In genomic region chr4:111147748-111148147, GRCm38 (mm10) we compare ENCODE assay signal across 24 mouse cellular contexts.
A peak's percentile ranks its signal among the peaks of the same experiment; 100 is the strongest.
DNase-seq lines count a peak whose midpoint lies in the region; ATAC-seq and TF ChIP-seq lines count a peak whose summit lies in the region.
"Had no signal": no experiment of that assay in that cellular context is flagged by ENCODE, and none has a peak within 500 bp of the region (broad histone marks: within the 10 kb centered on the region; RNA-seq: fewer than 3 reads in every experiment).

No protein-coding gene starts in this region.

- dilution Hi-C loops in CH12.LX (cut with MboI; ENCODE audit: extremely low pct_ligation_motif_present, extremely low pct_unique_long_range_greater_than_20kb, low sequenced_read_pairs), result no loop called here

- no peak overlapping the region for H3K27ac ChIP-seq in midbrain, embryonic 14.5 days (replicated peaks; ENCODE audit: low read depth, low read length)
- H3K27ac ChIP-seq in midbrain, embryonic 13.5 days, result no peak overlapping the region
- H3K27ac ChIP-seq in CH12.LX (ENCODE audit: insufficient read depth, low read depth) (no peak overlapping the region), ES-E14 (ENCODE audit: insufficient read depth, low read depth, low read length, poor library complexity, severe bottlenecking) (no peak overlapping the region), MEL (ENCODE audit: control insufficient read depth, low read depth, low read length) (no peak overlapping the region)
- no peak overlapping the region for H3K27ac ChIP-seq in hindbrain, embryonic 16.5 days (ENCODE audit: low read depth, low read length)
- H3K27ac ChIP-seq in liver, postnatal 0 days (ENCODE audit: low read depth), result no peak overlapping the region

- H3K27me3 ChIP-seq in midbrain, embryonic 14.5 days (ENCODE audit: control insufficient read depth, insufficient read depth, low read length), result no peaks in the 10 kb centered on the region
- H3K27me3 ChIP-seq in midbrain, embryonic 13.5 days, result no peaks in the 10 kb centered on the region
- H3K27me3 ChIP-seq in CH12.LX (replicated peaks) (no peaks in the 10 kb centered on the region), MEL (ENCODE audit: control insufficient read depth in 1 of 2, insufficient read depth in 2 of 2, low read length in 2 of 2) (no peaks in the 10 kb centered on the region)
- no peaks in the 10 kb centered on the region for H3K27me3 ChIP-seq in hindbrain, embryonic 16.5 days (replicated peaks; ENCODE audit: control insufficient read depth, insufficient read depth, low read length)
- H3K27me3 ChIP-seq in liver, postnatal 0 days (ENCODE audit: insufficient read depth, low read length), result no peaks in the 10 kb centered on the region
- H3K27me3 ChIP-seq: Patski had no signal

- TF ChIP-seq EP300 in CH12.LX (IDR thresholded peaks at IDR 0.05; ENCODE audit: low read length) (no peak), MEL (IDR thresholded peaks at IDR 0.05; ENCODE audit: low read depth in 1 of 2, low read length in 2 of 2) (no peak)
- TF ChIP-seq EP300 in liver, postnatal 0 days (IDR thresholded peaks at IDR 0.05; ENCODE audit: low read depth), result no peak

- WGBS in midbrain, embryonic 14.5 days, result 89% methylated on average over 1 of the region's 1 CpGs
- 91% methylated on average over 1 of the region's 1 CpGs for WGBS in midbrain, embryonic 13.5 days
- 90% methylated on average over 1 of the region's 1 CpGs for WGBS in hindbrain, embryonic 16.5 days
- WGBS in liver, postnatal 0 days (ENCODE audit: insufficient replicate concordance), result 78% methylated on average over 1 of the region's 1 CpGs

- H3K9me3 ChIP-seq in midbrain, embryonic 14.5 days (ENCODE audit: control insufficient read depth, low read length), result no peaks in the 10 kb centered on the region
- H3K9me3 ChIP-seq in midbrain, embryonic 13.5 days, result no peaks in the 10 kb centered on the region
- no peaks in the 10 kb centered on the region for H3K9me3 ChIP-seq in CH12.LX (replicated peaks; ENCODE audit: low read length)
- H3K9me3 ChIP-seq in ES-E14 (ENCODE audit: control insufficient read depth, insufficient read depth, low read depth, low read length), result no peaks in the 10 kb centered on the region
- no peaks in the 10 kb centered on the region for H3K9me3 ChIP-seq in MEL (replicated peaks; ENCODE audit: insufficient read depth, low read length)
- H3K9me3 ChIP-seq in hindbrain, embryonic 16.5 days (ENCODE audit: control insufficient read depth, low read length), result no peaks in the 10 kb centered on the region
- H3K9me3 ChIP-seq in liver, postnatal 0 days (ENCODE audit: low read length), result no peaks in the 10 kb centered on the region
- H3K9me3 ChIP-seq: G1E had no signal

- TF ChIP-seq POLR2A in CH12.LX (IDR thresholded peaks at IDR 0.05; ENCODE audit: low read depth, low read length) (no peak), MEL (IDR thresholded peaks at IDR 0.05; ENCODE audit: control insufficient read depth in 1 of 2, insufficient read depth in 1 of 2, low read depth in 1 of 2, low read length in 2 of 2, poor library complexity in 1 of 2) (no peak)

- H3K36me3 ChIP-seq in midbrain, embryonic 14.5 days (ENCODE audit: control insufficient read depth, insufficient read depth, low read length), result no peaks in the 10 kb centered on the region
- no peaks in the 10 kb centered on the region for H3K36me3 ChIP-seq in midbrain, embryonic 13.5 days
- no peaks in the 10 kb centered on the region for H3K36me3 ChIP-seq in CH12.LX (replicated peaks in 1 of 2; ENCODE audit: control insufficient read depth in 1 of 2, insufficient read depth in 1 of 2, low read length in 1 of 2)
- no peaks in the 10 kb centered on the region for H3K36me3 ChIP-seq in ES-E14 (ENCODE audit: control insufficient read depth, insufficient read depth, low read length, poor library complexity, severe bottlenecking)
- H3K36me3 ChIP-seq in MEL (ENCODE audit: control insufficient read depth in 1 of 2, insufficient read depth in 2 of 2, low read length in 2 of 2), result no peaks in the 10 kb centered on the region
- H3K36me3 ChIP-seq in hindbrain, embryonic 16.5 days (ENCODE audit: control insufficient read depth, insufficient read depth, low read length), result no peaks in the 10 kb centered on the region
- no peaks in the 10 kb centered on the region for H3K36me3 ChIP-seq in liver, postnatal 0 days (replicated peaks; ENCODE audit: insufficient read depth, low read length)
- H3K36me3 ChIP-seq: G1E had no signal

- peak; percentile 9 for DNase-seq in midbrain, embryonic 14.5 days
- DNase-seq in CH12.LX (ENCODE audit: extremely low read depth) (no peak), ES-E14 (ENCODE audit: low read depth, low spot score) (no peak), MEL (ENCODE audit: low read depth, low spot score) (no peak)
- no peak for DNase-seq in layer of hippocampus, adult 9-10 months (ENCODE audit: low spot score)
- DNase-seq in liver, postnatal 0 days, result no peak
- DNase-seq: adrenal gland, adult 2 months; adrenal gland, adult 8-10 months; adrenal gland, postnatal 10 days; adrenal gland, postnatal 14 days; adrenal gland, postnatal 25 days; adrenal gland, postnatal 36 days; B cell, adult 2 months; cerebellum, adult 11 months; cerebellum, adult 11-12 months; cerebellum, adult 18-20 months; cerebellum, adult 2 months; cerebellum, adult 8-10 months had no signal

- no peak for ATAC-seq in midbrain, embryonic 14.5 days (ENCODE audit: low FRiP score, low TSS enrichment)
- ATAC-seq in midbrain, embryonic 13.5 days, result no peak
- no peak for ATAC-seq in hindbrain, embryonic 16.5 days
- no peak for ATAC-seq in liver, postnatal 0 days
- ATAC-seq: activated CD4-positive, CD25-positive, alpha-beta regulatory T cell, adult 4 months; CD4-positive, CD25-positive, alpha-beta regulatory T cell, adult 4 months; Patski had no signal

- H3K4me1 ChIP-seq in midbrain, embryonic 14.5 days (ENCODE audit: control insufficient read depth, insufficient read depth, low read length), result no peaks in the 10 kb centered on the region
- no peaks in the 10 kb centered on the region for H3K4me1 ChIP-seq in midbrain, embryonic 13.5 days (replicated peaks)
- H3K4me1 ChIP-seq in CH12.LX (ENCODE audit: control insufficient read depth in 1 of 2, insufficient read depth in 2 of 2) (no peaks in the 10 kb centered on the region), ES-E14 (ENCODE audit: control insufficient read depth in 2 of 2, insufficient read depth in 2 of 2, low read length in 2 of 2, poor library complexity in 1 of 2) (no peaks in the 10 kb centered on the region), MEL (ENCODE audit: control insufficient read depth in 1 of 2, insufficient read depth in 2 of 2, low read length in 2 of 2) (no peaks in the 10 kb centered on the region)
- H3K4me1 ChIP-seq in hindbrain, embryonic 16.5 days (ENCODE audit: control insufficient read depth, insufficient read depth, low read depth, low read length), result no peaks in the 10 kb centered on the region
- H3K4me1 ChIP-seq in liver, postnatal 0 days (ENCODE audit: insufficient read depth), result no peaks in the 10 kb centered on the region

- no peak overlapping the region for H3K9ac ChIP-seq in midbrain, embryonic 14.5 days (replicated peaks; ENCODE audit: low read length)
- no peak overlapping the region for H3K9ac ChIP-seq in midbrain, embryonic 13.5 days (replicated peaks)
- H3K9ac ChIP-seq in CH12.LX (ENCODE audit: insufficient read depth, low read depth) (no peak overlapping the region), ES-E14 (ENCODE audit: insufficient read depth, low read depth, low read length, poor library complexity, severe bottlenecking) (no peak overlapping the region), MEL (ENCODE audit: control insufficient read depth, low read depth, low read length, poor library complexity, severe bottlenecking) (no peak overlapping the region)
- no peak overlapping the region for H3K9ac ChIP-seq in hindbrain, embryonic 16.5 days (ENCODE audit: low read depth, low read length)
- no peak overlapping the region for H3K9ac ChIP-seq in liver, postnatal 0 days (replicated peaks)

- TF ChIP-seq RAD21 in CH12.LX (IDR thresholded peaks at IDR 0.05; ENCODE audit: low read depth, low read length), result no peak
- no peak for TF ChIP-seq RAD21 in MEL (IDR thresholded peaks at IDR 0.05; ENCODE audit: low read depth, low read length)

- H3K79me2 ChIP-seq in CH12.LX (replicated peaks; ENCODE audit: control insufficient read depth, extremely low read depth, insufficient read depth, poor library complexity, severe bottlenecking) (no peaks in the 10 kb centered on the region), MEL (ENCODE audit: control insufficient read depth, insufficient read depth, low read length, poor library complexity) (no peaks in the 10 kb centered on the region)

- no peak overlapping the region for H3K4me2 ChIP-seq in midbrain, embryonic 14.5 days (ENCODE audit: low read length)
- no peak overlapping the region for H3K4me2 ChIP-seq in midbrain, embryonic 13.5 days (replicated peaks)
- no peak overlapping the region for H3K4me2 ChIP-seq in CH12.LX (ENCODE audit: insufficient read depth, low read depth, poor library complexity, severe bottlenecking)
- H3K4me2 ChIP-seq in hindbrain, embryonic 16.5 days (ENCODE audit: low read length), result no peak overlapping the region
- H3K4me2 ChIP-seq in liver, postnatal 0 days (ENCODE audit: low read depth, low read length), result no peak overlapping the region

- TF ChIP-seq CTCF in CH12.LX (conservative IDR thresholded peaks at IDR 0.05 in 1 of 2, IDR thresholded peaks at IDR 0.05 in 1 of 2; ENCODE audit: low read depth in 2 of 2, low read length in 2 of 2) (no peak), MEL (IDR thresholded peaks at IDR 0.05 in 2 of 3, conservative IDR thresholded peaks at IDR 0.05 in 1 of 3; ENCODE audit: control insufficient read depth in 1 of 3, insufficient read depth in 1 of 3, low read depth in 2 of 3, low read length in 3 of 3, poor library complexity in 1 of 3, severe bottlenecking in 1 of 3) (no peak)
- TF ChIP-seq CTCF in liver, postnatal 0 days (IDR thresholded peaks at IDR 0.05; ENCODE audit: low read depth), result no peak

- in situ Hi-C loops in CH12.LX (cut with MboI; ENCODE audit: low pct_ligation_motif_present, low pct_unique_long_range_greater_than_20kb, low sequenced_read_pairs), result no loop called here
- in situ Hi-C loops in ES-E14 (cut with MboI; ENCODE audit: low sequenced_read_pairs in 2 of 2, unreplicated experiment in 2 of 2), result no loop called here

- no peak overlapping the region for H3K4me3 ChIP-seq in midbrain, embryonic 14.5 days (replicated peaks; ENCODE audit: low read depth, low read length)
- H3K4me3 ChIP-seq in midbrain, embryonic 13.5 days (replicated peaks), result no peak overlapping the region
- no peak overlapping the region for H3K4me3 ChIP-seq in CH12.LX (replicated peaks in 1 of 3; ENCODE audit: low read depth in 2 of 3, low read length in 2 of 3, poor library complexity in 1 of 3)
- H3K4me3 ChIP-seq in ES-E14 (ENCODE audit: insufficient read depth in 1 of 2, low read depth in 1 of 2, low read length in 2 of 2, poor library complexity in 1 of 2, severe bottlenecking in 1 of 2), result no peak overlapping the region
- no peak overlapping the region for H3K4me3 ChIP-seq in MEL (ENCODE audit: control insufficient read depth in 1 of 2, insufficient read depth in 1 of 2, low read depth in 2 of 2, low read length in 2 of 2)
- no peak overlapping the region for H3K4me3 ChIP-seq in hindbrain, embryonic 16.5 days (ENCODE audit: low read length)
- H3K4me3 ChIP-seq in liver, postnatal 0 days (ENCODE audit: low read depth, low read length), result no peak overlapping the region

TF ChIP-seq in MEL, 35 proteins besides CTCF, POLR2A, EP300 and RAD21 (continues in another document):
- no peak for TF ChIP-seq JUND (IDR thresholded peaks at IDR 0.05; ENCODE audit: low read depth, low read length)
